Mouse (Mus musculus): ENCODE measurements around the gene Thumpd2. TPM values are rescaled to one million over a fixed set of nuclear protein-coding genes. Genes with fewer than 3 reads are reported as not detected.

The Thumpd2 gene
- polyA plus RNA-seq, 1 experiment from 2014 or later = 5.0 TPM

DNA sequence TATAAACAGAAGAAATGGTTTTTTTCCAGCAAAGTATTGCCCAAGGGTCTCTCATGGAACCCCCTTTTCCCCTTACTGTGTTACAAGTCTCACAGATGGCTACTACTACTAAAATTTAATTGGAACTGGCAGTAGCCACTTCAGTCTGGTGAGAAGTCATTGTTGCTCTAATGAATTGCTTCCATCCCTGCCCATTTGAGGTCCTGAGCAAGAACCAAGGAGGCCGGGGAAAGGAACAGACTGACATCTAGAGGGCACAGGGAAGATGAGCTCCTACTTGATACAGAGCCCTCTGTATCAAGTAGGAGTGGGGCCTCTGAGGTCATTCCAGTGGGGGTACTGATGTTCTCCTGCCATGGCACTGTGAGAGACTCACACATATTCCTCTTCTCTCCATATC, 47.8 kb downstream of the Thumpd2 start:
- Histone ChIP-seq H3K9ac (ENCODE audit: low read depth, low read length) (no peak overlapping the region), H3K4me3 (ENCODE audit: low read depth, low read length) (no peak overlapping the region), H3K27ac (ENCODE audit: low read depth, low read length) (no peak overlapping the region), H3K36me3 (ENCODE audit: control insufficient read depth, insufficient read depth) (no peaks in the 10 kb centered on the region), H3K9me3 (ENCODE audit: control insufficient read depth) (no peaks in the 10 kb centered on the region), H3K27me3 (replicated peaks; ENCODE audit: control insufficient read depth, insufficient read depth, low read length) (no peaks in the 10 kb centered on the region), H3K4me2 (replicated peaks; ENCODE audit: low read depth) (no peak overlapping the region), H3K4me1 (replicated peaks; ENCODE audit: control insufficient read depth, insufficient read depth, low read length) (no peaks in the 10 kb centered on the region)
- ATAC-seq = no peak
- WGBS = 69% methylated on average over 1 of the region's 1 CpGs
- peak; percentile 64 for TF ChIP-seq CTCF (IDR thresholded peaks at IDR 0.05; ENCODE audit: low read depth)

DNA sequence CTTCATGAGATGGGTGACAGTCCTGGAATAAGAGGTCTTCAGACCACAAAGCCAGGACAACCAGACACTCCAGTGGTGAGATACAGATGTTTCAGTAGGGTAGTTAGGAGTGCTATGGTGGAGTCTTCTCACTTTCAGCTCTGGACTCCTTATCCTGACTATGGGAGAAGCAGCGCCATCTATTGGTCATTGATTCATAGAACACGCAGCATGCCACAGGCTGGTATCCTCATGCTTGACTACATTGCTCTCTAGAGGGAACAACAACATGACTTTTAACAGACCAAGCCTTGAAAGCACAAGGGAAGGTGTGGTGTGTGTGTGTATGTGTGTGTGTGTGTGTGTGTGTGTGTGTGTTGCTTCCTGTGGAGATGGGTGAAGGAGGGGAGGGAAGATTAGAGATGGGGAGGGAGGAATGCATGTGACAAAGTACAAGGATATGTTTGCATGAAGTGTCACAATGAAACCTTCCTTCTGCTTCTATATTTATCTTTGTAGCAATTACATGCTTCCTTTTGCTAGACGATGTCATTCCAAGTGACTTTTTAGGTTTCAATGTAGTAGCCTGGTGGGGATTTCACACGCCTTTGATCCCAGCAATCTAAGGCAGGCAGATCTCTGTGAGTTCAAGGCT, 49.0 kb downstream of the Thumpd2 start:
- peak; percentile 59 for ATAC-seq
- Histone ChIP-seq H3K27ac (ENCODE audit: low read depth, low read length) (no peak overlapping the region), H3K4me2 (replicated peaks; ENCODE audit: low read depth) (no peak overlapping the region), H3K27me3 (replicated peaks; ENCODE audit: control insufficient read depth, insufficient read depth, low read length) (no peaks in the 10 kb centered on the region), H3K4me3 (ENCODE audit: low read depth, low read length) (no peak overlapping the region), H3K36me3 (ENCODE audit: control insufficient read depth, insufficient read depth) (no peaks in the 10 kb centered on the region), H3K4me1 (replicated peaks; ENCODE audit: control insufficient read depth, insufficient read depth, low read length) (no peaks in the 10 kb centered on the region), H3K9ac (ENCODE audit: low read depth, low read length) (no peak overlapping the region), H3K9me3 (ENCODE audit: control insufficient read depth) (no peaks in the 10 kb centered on the region)
- WGBS = 37% methylated on average over 4 of the region's 4 CpGs
- peak; percentile 93 for TF ChIP-seq CTCF (IDR thresholded peaks at IDR 0.05; ENCODE audit: low read depth)

DNA sequence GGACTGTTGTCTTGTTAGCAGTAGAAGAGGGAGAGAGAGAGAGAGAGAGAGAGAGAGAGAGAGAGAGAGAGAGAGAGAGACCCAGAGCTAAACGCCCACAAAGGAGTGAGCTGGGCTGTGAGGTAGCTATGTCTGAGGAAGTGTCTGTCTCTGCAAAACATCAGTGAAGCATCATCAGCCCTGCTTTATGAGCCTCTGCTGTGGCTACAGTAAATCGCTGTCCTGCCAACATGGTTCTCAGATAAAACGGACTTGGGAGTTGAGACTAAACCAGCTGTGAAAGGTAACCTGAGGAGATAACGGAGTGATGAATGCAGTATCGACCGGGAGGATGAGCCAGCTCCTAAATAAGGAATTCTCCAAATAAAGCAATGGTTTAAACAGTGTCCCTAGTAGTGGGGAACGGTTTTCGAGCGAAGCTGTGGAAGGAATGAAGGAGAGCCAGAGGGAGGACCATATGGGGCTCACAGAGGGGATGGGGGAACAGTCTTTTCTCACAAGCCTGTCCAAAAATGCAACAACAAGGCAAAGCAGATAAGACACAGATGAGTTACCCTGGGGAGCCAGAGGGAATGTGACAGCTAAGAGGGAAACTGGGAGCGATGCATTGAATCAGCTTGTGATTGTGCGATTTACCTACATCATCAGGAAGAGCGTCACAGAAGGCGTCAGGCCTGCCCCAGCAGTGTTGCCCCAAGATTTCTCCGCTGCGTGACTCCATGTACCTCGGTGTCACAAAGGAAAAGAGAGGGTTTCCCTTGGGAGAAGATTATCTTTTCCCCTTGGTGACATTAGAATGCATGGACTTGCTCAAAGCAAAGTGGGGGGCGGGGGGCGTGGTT, 53.8 kb downstream of the Thumpd2 start:
- Histone ChIP-seq H3K27ac (ENCODE audit: low read depth, low read length) (no peak overlapping the region), H3K27me3 (replicated peaks; ENCODE audit: control insufficient read depth, insufficient read depth, low read length) (no peaks in the 10 kb centered on the region), H3K4me3 (ENCODE audit: low read depth, low read length) (no peak overlapping the region), H3K4me2 (replicated peaks; ENCODE audit: low read depth) (no peak overlapping the region), H3K9ac (ENCODE audit: low read depth, low read length) (no peak overlapping the region), H3K4me1 (replicated peaks; ENCODE audit: control insufficient read depth, insufficient read depth, low read length) (no peaks in the 10 kb centered on the region), H3K9me3 (ENCODE audit: control insufficient read depth) (no peaks in the 10 kb centered on the region), H3K36me3 (ENCODE audit: control insufficient read depth, insufficient read depth) (no peaks in the 10 kb centered on the region)
- TF ChIP-seq CTCF (IDR thresholded peaks at IDR 0.05; ENCODE audit: low read depth) = no peak
- no peak for ATAC-seq
- 63% methylated on average over 18 of the region's 18 CpGs for WGBS

DNA sequence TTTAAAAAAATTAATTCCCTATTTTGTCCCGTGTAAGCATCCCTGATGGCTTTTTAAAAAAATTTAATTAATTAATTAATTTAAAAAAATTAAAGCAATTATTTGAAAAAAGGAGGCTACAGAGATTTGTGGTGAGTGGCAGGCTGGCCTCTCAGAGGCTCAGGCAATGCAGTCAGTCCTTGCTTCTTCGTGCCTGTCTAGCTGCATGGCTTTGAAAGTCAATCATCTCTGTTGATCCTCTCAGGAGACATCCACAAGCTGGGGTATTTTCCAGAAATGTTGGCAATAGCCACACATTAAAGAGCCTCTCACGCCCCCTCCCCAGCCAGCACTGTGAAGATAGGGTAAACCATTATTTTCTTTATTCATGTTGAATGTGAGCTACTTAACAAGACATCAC, 54.7 kb downstream of the Thumpd2 start:
- 75% methylated on average over 3 of the region's 3 CpGs for WGBS
- no peak overlapping the region for H3K27ac ChIP-seq (ENCODE audit: low read depth, low read length)

DNA sequence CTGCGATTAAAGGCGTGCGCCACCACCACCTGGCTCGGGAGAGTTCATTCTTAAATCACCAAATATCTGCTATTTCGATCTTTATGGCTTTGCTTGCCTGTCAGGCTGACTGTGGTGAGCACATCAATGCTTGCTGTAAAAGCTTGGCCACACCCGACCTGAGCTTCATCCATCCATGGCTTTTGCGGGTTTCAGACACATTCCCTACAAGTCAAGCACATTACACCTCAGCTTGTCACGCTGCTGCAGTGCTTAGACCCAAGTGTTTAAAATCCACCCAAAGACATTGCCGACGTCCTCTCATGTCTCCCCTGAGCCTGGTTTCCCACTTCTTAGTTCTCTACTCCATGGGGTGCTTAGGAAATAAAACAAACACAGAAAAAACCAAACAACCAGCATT, 55.8 kb downstream of the Thumpd2 start:
- Histone ChIP-seq H3K27me3 (replicated peaks; ENCODE audit: control insufficient read depth, insufficient read depth, low read length) (no peaks in the 10 kb centered on the region), H3K36me3 (ENCODE audit: control insufficient read depth, insufficient read depth) (no peaks in the 10 kb centered on the region), H3K4me1 (replicated peaks; ENCODE audit: control insufficient read depth, insufficient read depth, low read length) (no peaks in the 10 kb centered on the region), H3K9me3 (ENCODE audit: control insufficient read depth) (no peaks in the 10 kb centered on the region), H3K4me3 (ENCODE audit: low read depth, low read length) (no peak overlapping the region), H3K9ac (ENCODE audit: low read depth, low read length) (no peak overlapping the region), H3K27ac (ENCODE audit: low read depth, low read length) (no peak overlapping the region), H3K4me2 (replicated peaks; ENCODE audit: low read depth) (no peak overlapping the region)
- no peak for TF ChIP-seq CTCF (IDR thresholded peaks at IDR 0.05; ENCODE audit: low read depth)
- WGBS = 69% methylated on average over 10 of the region's 10 CpGs
- ATAC-seq = no peak

More for the DNA sequence above, 54.7 kb downstream of the Thumpd2 start:
- Histone ChIP-seq H3K4me1 (replicated peaks; ENCODE audit: control insufficient read depth, insufficient read depth, low read length) (no peaks in the 10 kb centered on the region), H3K27me3 (replicated peaks; ENCODE audit: control insufficient read depth, insufficient read depth, low read length) (no peaks in the 10 kb centered on the region), H3K4me3 (ENCODE audit: low read depth, low read length) (no peak overlapping the region), H3K36me3 (ENCODE audit: control insufficient read depth, insufficient read depth) (no peaks in the 10 kb centered on the region), H3K9ac (ENCODE audit: low read depth, low read length) (no peak overlapping the region), H3K4me2 (replicated peaks; ENCODE audit: low read depth) (no peak overlapping the region), H3K9me3 (ENCODE audit: control insufficient read depth) (no peaks in the 10 kb centered on the region)
- no peak for TF ChIP-seq CTCF (IDR thresholded peaks at IDR 0.05; ENCODE audit: low read depth)
- ATAC-seq = no peak

DNA sequence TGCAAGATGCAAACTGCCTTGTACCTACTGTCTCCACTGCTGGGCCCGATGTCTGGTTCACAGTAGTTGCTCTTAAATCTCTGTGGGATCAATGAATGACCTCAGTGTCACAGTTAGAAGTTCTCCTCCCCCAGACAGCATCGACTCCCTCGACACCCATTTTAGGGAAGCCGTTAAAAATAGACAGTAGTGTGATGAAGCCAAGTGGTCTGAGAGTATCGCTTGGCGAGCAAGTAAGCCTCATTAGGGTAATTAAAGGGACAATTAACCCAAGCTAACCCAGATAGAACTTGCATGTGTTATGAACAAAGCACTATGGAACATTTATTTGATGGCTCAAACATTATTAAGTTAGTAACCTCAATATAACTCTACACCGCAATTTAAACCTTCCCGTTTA, 59.6 kb downstream of the Thumpd2 start:
- no peak overlapping the region for H3K9ac ChIP-seq (ENCODE audit: low read depth, low read length)
- TF ChIP-seq CTCF (IDR thresholded peaks at IDR 0.05; ENCODE audit: low read depth) = no peak
- no peak overlapping the region for H3K4me3 ChIP-seq (ENCODE audit: low read depth, low read length)
- H3K4me2 ChIP-seq (replicated peaks; ENCODE audit: low read depth) = no peak overlapping the region
- H3K4me1 ChIP-seq (replicated peaks; ENCODE audit: control insufficient read depth, insufficient read depth, low read length) = no peaks in the 10 kb centered on the region
- no peak for ATAC-seq
- 68% methylated on average over 8 of the region's 8 CpGs for WGBS
- H3K27ac ChIP-seq (ENCODE audit: low read depth, low read length) = no peak overlapping the region
- no peaks in the 10 kb centered on the region for H3K36me3 ChIP-seq (ENCODE audit: control insufficient read depth, insufficient read depth)
- no peaks in the 10 kb centered on the region for H3K9me3 ChIP-seq (ENCODE audit: control insufficient read depth)
- no peaks in the 10 kb centered on the region for H3K27me3 ChIP-seq (replicated peaks; ENCODE audit: control insufficient read depth, insufficient read depth, low read length)
